Comparison of ENCODE assay signal across 10 mouse cellular contexts in the genomic region with DNA sequence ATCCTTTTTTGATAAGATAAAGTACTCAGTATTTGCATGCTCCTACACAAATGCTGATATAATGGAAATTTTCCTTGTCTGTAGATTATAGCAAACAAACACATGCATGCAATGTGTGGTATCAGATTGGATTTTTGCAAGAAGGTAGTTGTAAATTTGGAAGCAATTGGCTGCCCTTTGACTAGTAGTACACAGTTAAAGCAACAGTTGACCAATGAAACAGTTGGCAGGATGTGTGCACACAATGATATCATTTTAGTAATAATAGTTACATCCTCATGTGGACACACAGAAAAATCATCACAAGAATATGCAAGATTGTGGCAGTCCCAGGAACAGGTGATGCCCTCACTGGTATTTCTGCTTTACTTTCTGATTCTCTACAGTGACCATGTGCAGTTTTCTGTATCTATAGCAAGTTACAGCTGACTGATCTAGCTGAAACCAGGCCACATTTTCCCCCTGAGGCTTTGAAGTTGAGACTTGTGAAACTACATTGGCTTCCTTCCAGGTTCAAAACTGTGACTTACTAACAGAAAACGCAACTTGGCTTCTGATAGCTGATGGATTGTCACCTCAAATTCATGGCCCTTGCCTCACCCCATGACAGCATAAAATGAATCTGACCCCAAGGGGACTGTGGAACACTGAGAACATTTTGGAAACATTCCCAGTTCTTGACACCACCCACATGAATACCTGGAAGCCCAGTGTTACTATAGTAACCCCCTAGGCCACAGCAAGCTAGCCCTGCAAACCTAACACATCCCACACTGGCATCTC.
A peak's percentile ranks its signal among the peaks of the same experiment; 100 is the strongest.
DNase-seq lines count a peak whose midpoint lies in the region; ATAC-seq and TF ChIP-seq lines count a peak whose summit lies in the region.
"Had no signal": no experiment of that assay in that cellular context is flagged by ENCODE, and none has a peak within 500 bp of the region (broad histone marks: within the 10 kb centered on the region; RNA-seq: fewer than 3 reads in every experiment).

No protein-coding gene starts in this region.

- no peaks in the 10 kb centered on the region for H3K36me3 ChIP-seq in kidney, postnatal 0 days (ENCODE audit: insufficient read depth, low read length)
- H3K36me3 ChIP-seq in intestine, embryonic 16.5 days (ENCODE audit: control insufficient read depth, insufficient read depth, low read length) = no peaks in the 10 kb centered on the region

- H3K4me3 ChIP-seq in gastrocnemius, adult 2 months = no peak overlapping the region
- no peak overlapping the region for H3K4me3 ChIP-seq in kidney, postnatal 0 days (replicated peaks; ENCODE audit: low read depth, low read length)
- H3K4me3 ChIP-seq in intestine, embryonic 16.5 days (ENCODE audit: low read length) = no peak overlapping the region
- H3K4me3 ChIP-seq: forebrain, embryonic 13.5 days had no signal

- DNase-seq in gastrocnemius, adult 2 months = no peak
- DNase-seq in gastrocnemius, postnatal 4 days (ENCODE audit: low spot score in 2 of 2) = no peak
- DNase-seq in 3T3-L1 (ENCODE audit: low read depth, low spot score) = peak; percentile 3
- peak; percentile 71 for DNase-seq in kidney, postnatal 0 days (ENCODE audit: low spot score)
- no peak for DNase-seq in left cerebral cortex, adult 11 months (ENCODE audit: low spot score)
- DNase-seq: layer of hippocampus, postnatal 36 days had no signal

- H3K4me1 ChIP-seq in kidney, postnatal 0 days (replicated peaks; ENCODE audit: insufficient read depth, low read length) = 0 out of 2 replicates have a peak, but pooled peaks cover 3% of the 10 kb centered on the region
- no peaks in the 10 kb centered on the region for H3K4me1 ChIP-seq in intestine, embryonic 16.5 days (ENCODE audit: control insufficient read depth, insufficient read depth, low read length)
- H3K4me1 ChIP-seq: forebrain, embryonic 13.5 days had no signal

- peak; percentile 45; the same call in 1 of the 2 replicates for ATAC-seq in common myeloid progenitor, adult 5-6 weeks (replicated peaks; ENCODE audit: low read depth, poor library complexity, severe bottlenecking)
- ATAC-seq in kidney, postnatal 0 days (replicated peaks; ENCODE audit: low FRiP score, low read depth) = peak; percentile 68
- ATAC-seq in erythroid progenitor cell, adult 5-6 weeks (replicated peaks; ENCODE audit: low FRiP score, poor library complexity, severe bottlenecking) = no peak
- no peak for ATAC-seq in intestine, embryonic 16.5 days
- ATAC-seq: forebrain, embryonic 13.5 days had no signal

- H3K9ac ChIP-seq in kidney, postnatal 0 days (ENCODE audit: low read depth, low read length) = no peak overlapping the region
- H3K9ac ChIP-seq in intestine, embryonic 16.5 days (ENCODE audit: low read depth, low read length) = no peak overlapping the region
- H3K9ac ChIP-seq: forebrain, embryonic 13.5 days had no signal

- H3K4me2 ChIP-seq in kidney, postnatal 0 days (ENCODE audit: low read length) = no peak overlapping the region
- no peak overlapping the region for H3K4me2 ChIP-seq in intestine, embryonic 16.5 days (ENCODE audit: low read depth, low read length)
- H3K4me2 ChIP-seq: forebrain, embryonic 13.5 days had no signal

- peak overlapping the region; percentile 56 for H3K27ac ChIP-seq in gastrocnemius, adult 2 months
- peak overlapping the region; percentile 13; the same call in 1 of the 2 replicates for H3K27ac ChIP-seq in kidney, postnatal 0 days
- no peak overlapping the region for H3K27ac ChIP-seq in intestine, embryonic 16.5 days (ENCODE audit: low read length)
- H3K27ac ChIP-seq: forebrain, embryonic 13.5 days had no signal

- H3K27me3 ChIP-seq in kidney, postnatal 0 days (ENCODE audit: insufficient read depth, low read length) = no peaks in the 10 kb centered on the region
- H3K27me3 ChIP-seq in intestine, embryonic 16.5 days (replicated peaks; ENCODE audit: control insufficient read depth, insufficient read depth, low read length) = no peaks in the 10 kb centered on the region
- H3K27me3 ChIP-seq: forebrain, embryonic 13.5 days had no signal

- intact Hi-C loops in gastrocnemius, adult 2 months (cut with DNase I) = no loop called here

- no peaks in the 10 kb centered on the region for H3K9me3 ChIP-seq in kidney, postnatal 0 days (replicated peaks; ENCODE audit: low read length)
- H3K9me3 ChIP-seq in intestine, embryonic 16.5 days (ENCODE audit: control insufficient read depth, low read length) = no peaks in the 10 kb centered on the region
- H3K9me3 ChIP-seq: forebrain, embryonic 13.5 days had no signal

- 7% methylated on average over 1 of the region's 1 CpGs for WGBS in kidney, postnatal 0 days
- 20% methylated on average over 1 of the region's 1 CpGs for WGBS in intestine, embryonic 16.5 days

- no peak for TF ChIP-seq CTCF in gastrocnemius, adult 2 months (IDR thresholded peaks at IDR 0.05)
- no peak for TF ChIP-seq CTCF in kidney, postnatal 0 days (IDR thresholded peaks at IDR 0.05; ENCODE audit: low read depth)

Comparison
In these comparisons a context has a peak if more than half of its experiments do, and no peak if none do; other contexts are left out.
1. DNase-seq: peak in 3T3-L1 (single experiment) and kidney, postnatal 0 days (single experiment); none in gastrocnemius, adult 2 months (single experiment), gastrocnemius, postnatal 4 days (0 of 2) and left cerebral cortex, adult 11 months (single experiment).
2. ATAC-seq: peak in common myeloid progenitor, adult 5-6 weeks (single experiment) and kidney, postnatal 0 days (single experiment); none in erythroid progenitor cell, adult 5-6 weeks (single experiment) and intestine, embryonic 16.5 days (single experiment).